Mouse (Mus musculus): ENCODE data around the gene Rnf39. TPM values are rescaled to one million over a fixed set of nuclear protein-coding genes. Genes with fewer than 3 reads are reported as not detected.

The Rnf39 gene
- total and polyA plus RNA-seq, 3 experiments: 0.18 TPM; not detected in 2

GRCm38 (mm10) chr17:36930233-36930632 is 12.5 kb upstream of the Rnf39 start:
- no peaks in the 10 kb centered on the region for H3K79me2 ChIP-seq (ENCODE audit: control insufficient read depth, insufficient read depth, low read length, poor library complexity)
- DNase-seq (ENCODE audit: low read depth, low spot score): no peak
- H3K27ac ChIP-seq (ENCODE audit: control insufficient read depth, low read depth, low read length): no peak overlapping the region
- no peak for TF ChIP-seq MEF2A (IDR thresholded peaks at IDR 0.05; ENCODE audit: extremely low read depth, insufficient replicate concordance, low read depth, low read length, poor library complexity, severe bottlenecking)
- no peak for TF ChIP-seq ZNF384 (IDR thresholded peaks at IDR 0.05; ENCODE audit: low read depth, low read length)
- no peak for TF ChIP-seq RAD21 (IDR thresholded peaks at IDR 0.05; ENCODE audit: low read depth, low read length)
- no peak for TF ChIP-seq GATA1 (IDR thresholded peaks at IDR 0.05; ENCODE audit: low read depth, low read length)
- no peak for TF ChIP-seq UBTF (IDR thresholded peaks at IDR 0.05; ENCODE audit: borderline replicate concordance, insufficient read depth, low read depth, low read length)
- TF ChIP-seq MXI1 (IDR thresholded peaks at IDR 0.05; ENCODE audit: low read depth, low read length): no peak
- no peak for TF ChIP-seq CHD2 (IDR thresholded peaks at IDR 0.05; ENCODE audit: low read length)
- TF ChIP-seq POLR2AphosphoS2 (IDR thresholded peaks at IDR 0.05; ENCODE audit: low read length): no peak
- TF ChIP-seq E2F4 (IDR thresholded peaks at IDR 0.05; ENCODE audit: borderline replicate concordance, low read depth, low read length): no peak
- TF ChIP-seq SMC3 (IDR thresholded peaks at IDR 0.05; ENCODE audit: low read depth, low read length): no peak
- no peak for TF ChIP-seq USF2 (IDR thresholded peaks at IDR 0.05; ENCODE audit: borderline replicate concordance in 1 of 2, insufficient read depth in 1 of 2, low read depth in 1 of 2, low read length in 2 of 2)
- TF ChIP-seq MAFK (IDR thresholded peaks at IDR 0.05; ENCODE audit: borderline replicate concordance, low read depth, low read length): no peak
- TF ChIP-seq MYB (IDR thresholded peaks at IDR 0.05; ENCODE audit: low read depth, low read length): no peak
- no peak for TF ChIP-seq USF1 (IDR thresholded peaks at IDR 0.05; ENCODE audit: low read depth, low read length)
- no peak for TF ChIP-seq GABPA (IDR thresholded peaks at IDR 0.05; ENCODE audit: low read depth, low read length)
- no peak for TF ChIP-seq NRF1 (IDR thresholded peaks at IDR 0.05; ENCODE audit: insufficient read depth, low read depth, low read length, poor library complexity, severe bottlenecking)
- no peak for TF ChIP-seq ETS1 (IDR thresholded peaks at IDR 0.05; ENCODE audit: low read depth, low read length)
- no peak for TF ChIP-seq CTCF (IDR thresholded peaks at IDR 0.05 in 2 of 3, conservative IDR thresholded peaks at IDR 0.05 in 1 of 3; ENCODE audit: control insufficient read depth in 1 of 3, insufficient read depth in 1 of 3, low read depth in 2 of 3, low read length in 3 of 3, poor library complexity in 1 of 3, severe bottlenecking in 1 of 3)
- no peak for TF ChIP-seq MYC (IDR thresholded peaks at IDR 0.05; ENCODE audit: low read depth, low read length)
- H3K4me1 ChIP-seq (ENCODE audit: control insufficient read depth in 1 of 2, insufficient read depth in 2 of 2, low read length in 2 of 2): 0 out of 4 replicates have a peak, but pooled peaks cover 0 to 4% of the 10 kb centered on the region in 2 experiments
- H3K9me3 ChIP-seq (replicated peaks; ENCODE audit: insufficient read depth, low read length): no peaks in the 10 kb centered on the region
- no peaks in the 10 kb centered on the region for H3K36me3 ChIP-seq (ENCODE audit: control insufficient read depth in 1 of 2, insufficient read depth in 2 of 2, low read length in 2 of 2)
- peaks cover 0 to 5% of the 10 kb centered on the region in 2 experiments; a peak in 3 of 4 replicates for H3K27me3 ChIP-seq (ENCODE audit: control insufficient read depth in 1 of 2, insufficient read depth in 2 of 2, low read length in 2 of 2)
- no peak overlapping the region for H3K9ac ChIP-seq (ENCODE audit: control insufficient read depth, low read depth, low read length, poor library complexity, severe bottlenecking)
- no peak overlapping the region for H3K4me3 ChIP-seq (ENCODE audit: control insufficient read depth in 1 of 2, insufficient read depth in 1 of 2, low read depth in 2 of 2, low read length in 2 of 2)

GRCm38 (mm10) chr17:36931130-36931529 is 11.6 kb upstream of the Rnf39 start:
- Histone ChIP-seq H3K9me3 (replicated peaks; ENCODE audit: insufficient read depth, low read length) (no peaks in the 10 kb centered on the region), H3K79me2 (ENCODE audit: control insufficient read depth, insufficient read depth, low read length, poor library complexity) (no peaks in the 10 kb centered on the region), H3K27ac (ENCODE audit: control insufficient read depth, low read depth, low read length) (no peak overlapping the region), H3K4me1 (ENCODE audit: control insufficient read depth in 1 of 2, insufficient read depth in 2 of 2, low read length in 2 of 2) (0 out of 4 replicates have a peak, but pooled peaks cover 0 to 4% of the 10 kb centered on the region in 2 experiments), H3K36me3 (ENCODE audit: control insufficient read depth in 1 of 2, insufficient read depth in 2 of 2, low read length in 2 of 2) (no peaks in the 10 kb centered on the region), H3K9ac (ENCODE audit: control insufficient read depth, low read depth, low read length, poor library complexity, severe bottlenecking) (no peak overlapping the region), H3K27me3 (ENCODE audit: control insufficient read depth in 1 of 2, insufficient read depth in 2 of 2, low read length in 2 of 2) (peaks cover 0 to 5% of the 10 kb centered on the region in 2 experiments; a peak in 3 of 4 replicates), H3K4me3 (ENCODE audit: control insufficient read depth in 1 of 2, insufficient read depth in 1 of 2, low read depth in 2 of 2, low read length in 2 of 2) (no peak overlapping the region)
- DNase-seq (ENCODE audit: low read depth, low spot score): no peak
- TF ChIP-seq MEF2A (IDR thresholded peaks at IDR 0.05; ENCODE audit: extremely low read depth, insufficient replicate concordance, low read depth, low read length, poor library complexity, severe bottlenecking) (no peak), NELFE (IDR thresholded peaks at IDR 0.05; ENCODE audit: low read depth, low read length) (no peak), KAT2A (conservative IDR thresholded peaks at IDR 0.05; ENCODE audit: low read depth, low read length) (no peak), GABPA (IDR thresholded peaks at IDR 0.05; ENCODE audit: low read depth, low read length) (no peak), HCFC1 (IDR thresholded peaks at IDR 0.05; ENCODE audit: low read depth, low read length) (no peak)

All from MEL (cell line).